Mouse (Mus musculus): Measurements from ENCODE around the gene 4933434E20Rik. TPM values are rescaled to one million over a fixed set of nuclear protein-coding genes. Genes with fewer than 3 reads are reported as not detected.
A peak's percentile ranks its signal among the peaks of the same experiment; 100 is the strongest.

Gene 4933434E20Rik
- total and polyA plus RNA-seq, 3 experiments: 89.5 to 133 (median 102) TPM

DNA sequence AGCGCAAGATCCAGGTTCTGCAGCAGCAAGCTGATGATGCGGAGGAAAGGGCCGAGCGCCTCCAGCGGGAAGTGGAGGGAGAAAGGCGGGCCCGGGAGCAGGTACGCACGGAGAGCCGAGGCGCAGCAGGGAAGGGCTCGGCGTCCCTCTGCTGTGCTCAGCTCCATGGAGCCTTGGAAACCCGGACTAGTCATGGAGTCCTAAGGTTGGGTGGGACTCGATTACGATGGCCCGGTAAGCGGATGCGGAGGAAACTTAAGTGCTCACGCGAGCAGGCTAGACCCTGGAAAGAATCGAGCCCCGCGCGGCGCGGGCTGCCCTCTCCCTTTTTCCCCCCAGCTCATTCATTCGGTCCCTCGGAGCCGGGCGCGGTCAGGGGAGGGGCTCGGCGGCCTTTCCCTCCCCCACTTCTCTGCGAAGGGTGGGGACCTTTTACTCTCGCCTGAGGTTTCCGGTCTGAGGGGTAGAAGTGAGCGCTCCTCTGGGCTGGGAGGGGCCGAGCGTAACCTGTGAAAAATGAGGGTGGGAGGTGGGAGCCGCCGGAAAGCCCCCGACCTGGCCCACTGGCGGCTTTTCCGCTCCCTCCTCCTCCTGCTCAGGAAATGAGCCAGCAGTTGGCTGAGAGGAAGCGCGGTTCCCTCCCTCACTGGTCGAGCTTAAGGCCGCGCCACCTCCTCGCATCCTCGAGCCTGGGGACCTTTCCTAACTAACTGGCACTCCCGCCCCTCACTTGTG lies 28.5 kb downstream of the 4933434E20Rik start (continued):
- TF ChIP-seq MAZ (IDR thresholded peaks at IDR 0.05; ENCODE audit: low read depth, low read length) (peak; percentile 99), MAFK (IDR thresholded peaks at IDR 0.05; ENCODE audit: insufficient replicate concordance, low read length) (0 out of 2 replicates have a peak, but pooled peaks have one; percentile 24), UBTF (IDR thresholded peaks at IDR 0.05; ENCODE audit: low read depth, low read length) (no peak), POLR2AphosphoS2 (IDR thresholded peaks at IDR 0.05; ENCODE audit: low read depth, low read length) (peak; percentile 74), POLR2A (IDR thresholded peaks at IDR 0.05; ENCODE audit: low read depth, low read length) (peak; percentile 73), TBP (conservative IDR thresholded peaks at IDR 0.05; ENCODE audit: low read depth, low read length) (peak; percentile 73), HCFC1 (IDR thresholded peaks at IDR 0.05; ENCODE audit: low read depth, low read length) (peak; percentile 57)

DNA sequence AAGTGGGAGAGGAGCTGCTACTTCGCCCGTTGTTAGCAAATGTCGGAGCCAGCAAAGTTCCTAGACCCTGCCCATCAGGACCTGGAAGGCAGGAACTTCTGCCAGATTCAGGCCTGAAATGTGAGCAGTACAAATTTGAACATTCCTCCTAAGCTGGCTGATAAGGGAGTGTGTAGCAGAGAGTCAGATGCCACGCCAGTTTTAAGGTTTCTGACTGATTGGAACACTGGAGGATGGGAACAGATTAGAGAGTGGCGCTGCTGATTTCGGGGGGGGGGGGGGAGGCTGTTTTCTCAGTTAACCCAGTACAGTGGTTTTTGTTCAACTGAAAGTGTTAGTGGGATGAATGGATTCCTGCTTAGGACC lies 29.0 kb downstream of the 4933434E20Rik start:
- peaks cover 51% of the 10 kb centered on the region for H3K79me2 ChIP-seq (replicated peaks; ENCODE audit: control insufficient read depth, extremely low read depth, insufficient read depth, poor library complexity, severe bottlenecking)
- no peak for TF ChIP-seq MAZ (IDR thresholded peaks at IDR 0.05; ENCODE audit: low read depth, low read length)
- 0 out of 2 replicates have a peak, but pooled peaks have one; percentile 4 for TF ChIP-seq KAT2A (IDR thresholded peaks at IDR 0.05; ENCODE audit: insufficient replicate concordance, low read length)
- no peak for DNase-seq (ENCODE audit: extremely low read depth)
- peak overlapping the region; percentile 89 to 97 (median 92) for H3K4me3 ChIP-seq (replicated peaks in 1 of 3; ENCODE audit: low read depth in 2 of 3, low read length in 2 of 3, poor library complexity in 1 of 3)
- no peaks in the 10 kb centered on the region for H3K9me3 ChIP-seq (replicated peaks; ENCODE audit: low read length)
- H3K4me2 ChIP-seq (ENCODE audit: insufficient read depth, low read depth, poor library complexity, severe bottlenecking): peak overlapping the region; percentile 9; the same call in 1 of the 2 replicates
- in situ Hi-C loops (cut with MboI; ENCODE audit: low pct_ligation_motif_present, low pct_unique_long_range_greater_than_20kb, low sequenced_read_pairs) (no loop called here), dilution Hi-C loops (cut with MboI; ENCODE audit: extremely low pct_ligation_motif_present, extremely low pct_unique_long_range_greater_than_20kb, low sequenced_read_pairs) (no loop called here)
- H3K27me3 ChIP-seq (replicated peaks): no peaks in the 10 kb centered on the region
- H3K27ac ChIP-seq (ENCODE audit: insufficient read depth, low read depth): peak overlapping the region; percentile 96
- H3K36me3 ChIP-seq (replicated peaks in 1 of 2; ENCODE audit: control insufficient read depth in 1 of 2, insufficient read depth in 1 of 2, low read length in 1 of 2): peaks cover 0 to 23% of the 10 kb centered on the region in 2 experiments
- peak overlapping the region; percentile 87 for H3K9ac ChIP-seq (ENCODE audit: insufficient read depth, low read depth)
- H3K4me1 ChIP-seq (ENCODE audit: control insufficient read depth in 1 of 2, insufficient read depth in 2 of 2): peaks cover 11 to 44% of the 10 kb centered on the region in 2 experiments

DNA sequence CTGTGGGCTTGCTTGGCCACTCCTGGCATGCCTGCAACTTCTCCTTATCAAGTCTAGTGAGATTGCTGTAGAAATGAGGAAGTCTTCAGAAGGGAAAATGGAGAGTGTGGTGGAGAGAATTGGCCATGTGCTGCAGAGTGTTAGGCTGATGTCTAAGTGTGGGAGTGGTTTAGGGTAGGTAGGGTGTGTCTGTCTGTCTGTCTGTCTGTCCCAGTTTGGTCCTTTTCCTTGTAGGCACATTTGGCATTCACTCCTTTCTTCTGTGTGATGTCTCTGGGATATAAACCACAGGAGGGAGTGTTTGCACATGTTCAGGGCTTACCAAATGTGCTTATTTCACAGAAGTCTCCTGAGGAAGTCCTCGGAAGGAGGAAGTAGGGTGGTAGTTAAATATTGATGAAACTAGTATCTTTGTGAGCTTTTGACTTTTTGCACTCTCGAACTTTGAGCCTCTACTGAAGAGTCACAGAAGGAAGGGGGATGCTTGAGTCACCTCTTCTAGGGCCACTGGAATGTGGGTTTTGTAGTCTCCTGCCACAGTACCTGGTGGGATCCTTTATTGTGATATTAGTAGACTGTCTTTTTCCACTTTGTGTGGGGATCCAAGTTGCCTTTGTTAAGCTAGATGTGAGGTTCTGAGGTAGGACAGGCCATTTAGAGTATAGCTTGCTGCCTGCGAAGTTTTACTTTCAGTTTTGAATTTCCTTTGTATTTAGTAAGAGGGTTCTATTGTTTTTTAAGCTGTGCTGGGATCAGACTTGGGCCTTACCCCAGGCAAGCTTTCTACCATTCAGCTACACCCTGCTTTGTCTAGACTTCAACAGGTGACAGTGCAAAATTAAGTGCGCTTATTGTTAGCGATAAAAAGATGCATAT lies 30.2 kb downstream of the 4933434E20Rik start:
- Histone ChIP-seq H3K4me1 (ENCODE audit: control insufficient read depth in 1 of 2, insufficient read depth in 2 of 2) (peaks cover 11 to 53% of the 10 kb centered on the region in 2 experiments), H3K79me2 (replicated peaks; ENCODE audit: control insufficient read depth, extremely low read depth, insufficient read depth, poor library complexity, severe bottlenecking) (peaks cover 63% of the 10 kb centered on the region), H3K9me3 (replicated peaks; ENCODE audit: low read length) (no peaks in the 10 kb centered on the region), H3K36me3 (replicated peaks in 1 of 2; ENCODE audit: control insufficient read depth in 1 of 2, insufficient read depth in 1 of 2, low read length in 1 of 2) (peaks cover 10 to 34% of the 10 kb centered on the region in 2 experiments), H3K9ac (ENCODE audit: insufficient read depth, low read depth) (peak overlapping the region; percentile 90), H3K27me3 (replicated peaks) (no peaks in the 10 kb centered on the region), H3K27ac (ENCODE audit: insufficient read depth, low read depth) (peak overlapping the region; percentile 84), H3K4me3 (replicated peaks in 1 of 3; ENCODE audit: low read depth in 2 of 3, low read length in 2 of 3, poor library complexity in 1 of 3) (peak overlapping the region; percentile 45 to 67 (median 56)), H3K4me2 (ENCODE audit: insufficient read depth, low read depth, poor library complexity, severe bottlenecking) (peak overlapping the region; percentile 97)
- in situ Hi-C loops (cut with MboI; ENCODE audit: low pct_ligation_motif_present, low pct_unique_long_range_greater_than_20kb, low sequenced_read_pairs): no loop called here
- dilution Hi-C loops (cut with MboI; ENCODE audit: extremely low pct_ligation_motif_present, extremely low pct_unique_long_range_greater_than_20kb, low sequenced_read_pairs): no loop called here
- DNase-seq (ENCODE audit: extremely low read depth): peak; percentile 84
- TF ChIP-seq GABPA (IDR thresholded peaks at IDR 0.05; ENCODE audit: insufficient replicate concordance, low read depth, low read length) (no peak), USF1 (IDR thresholded peaks at IDR 0.05; ENCODE audit: low read depth, low read length) (no peak), NELFE (IDR thresholded peaks at IDR 0.05; ENCODE audit: low read depth, low read length) (peak; percentile 68), ZNF384 (IDR thresholded peaks at IDR 0.05; ENCODE audit: low read depth, low read length) (no peak), MEF2A (IDR thresholded peaks at IDR 0.05; ENCODE audit: borderline replicate concordance, low read depth, low read length) (no peak), BHLHE40 (IDR thresholded peaks at IDR 0.05; ENCODE audit: low read depth, low read length) (peak; percentile 33; the same call in 1 of the 2 replicates), EP300 (IDR thresholded peaks at IDR 0.05; ENCODE audit: low read length) (no peak), NRF1 (IDR thresholded peaks at IDR 0.05; ENCODE audit: low read depth, low read length) (no peak), TBP (conservative IDR thresholded peaks at IDR 0.05; ENCODE audit: low read depth, low read length) (peak; percentile 57), MXI1 (IDR thresholded peaks at IDR 0.05; ENCODE audit: low read depth, low read length) (peak; percentile 97), UBTF (IDR thresholded peaks at IDR 0.05; ENCODE audit: low read depth, low read length) (no peak), IRF4 (IDR thresholded peaks at IDR 0.05; ENCODE audit: low read depth, low read length) (0 out of 2 replicates have a peak, but pooled peaks have one; percentile 14), ZKSCAN1 (IDR thresholded peaks at IDR 0.05; ENCODE audit: borderline replicate concordance, low read depth, low read length) (no peak), E2F4 (IDR thresholded peaks at IDR 0.05; ENCODE audit: insufficient replicate concordance, low read depth, low read length) (no peak), JUND (conservative IDR thresholded peaks at IDR 0.05; ENCODE audit: low read depth, low read length) (no peak), TCF12 (IDR thresholded peaks at IDR 0.05; ENCODE audit: low read depth, low read length) (peak; percentile 46; the same call in 1 of the 2 replicates), ELF1 (IDR thresholded peaks at IDR 0.05; ENCODE audit: low read depth, low read length) (peak; percentile 46; the same call in 1 of the 2 replicates), HCFC1 (IDR thresholded peaks at IDR 0.05; ENCODE audit: low read depth, low read length) (0 out of 2 replicates have a peak, but pooled peaks have one; percentile 6), CHD1 (IDR thresholded peaks at IDR 0.05; ENCODE audit: low read depth, low read length) (no peak), ZC3H11A (IDR thresholded peaks at IDR 0.05; ENCODE audit: low read depth, low read length) (no peak)
